Comparison of ENCODE assay signal across 19 mouse cellular contexts in genomic region chr1:97991976-97992375, GRCm38 (mm10).
"Had no signal": no experiment of that assay in that cellular context is flagged by ENCODE, and none has a peak within 500 bp of the region (broad histone marks: within the 10 kb centered on the region; RNA-seq: fewer than 3 reads in every experiment).

No protein-coding gene starts in this region.

- H3K4me3 ChIP-seq: midbrain, embryonic 10.5 days; myocyte; neural tube, embryonic 13.5 days; neural tube, embryonic 15.5 days had no signal

- DNase-seq: lung, adult 18-20 months; lung, embryonic 14.5 days; lung, postnatal 10 days; lung, postnatal 36 days; midbrain, embryonic 14.5 days; retina, postnatal 1 day; right cerebral cortex, adult 18-20 months; right cerebral cortex, postnatal 25 days; right cerebral cortex, postnatal 4 days; spleen, adult 18-20 months; thymus, adult 2 months; thymus, postnatal 25 days; thymus, postnatal 4 days had no signal

- H3K4me1 ChIP-seq: midbrain, embryonic 10.5 days; neural tube, embryonic 13.5 days; neural tube, embryonic 15.5 days had no signal

- H3K27ac ChIP-seq: macrophage; midbrain, embryonic 10.5 days; neural tube, embryonic 13.5 days; neural tube, embryonic 15.5 days had no signal

- ATAC-seq: midbrain, embryonic 16.5 days had no signal
